Mouse (Mus musculus): Measurements from ENCODE around the gene Tmem160. TPM values are rescaled to one million over a fixed set of nuclear protein-coding genes. Genes with fewer than 3 reads are reported as not detected.
A peak's percentile ranks its signal among the peaks of the same experiment; 100 is the strongest.

Tmem160 gene
- polyA plus RNA-seq, 1 experiment: 131 TPM

DNA sequence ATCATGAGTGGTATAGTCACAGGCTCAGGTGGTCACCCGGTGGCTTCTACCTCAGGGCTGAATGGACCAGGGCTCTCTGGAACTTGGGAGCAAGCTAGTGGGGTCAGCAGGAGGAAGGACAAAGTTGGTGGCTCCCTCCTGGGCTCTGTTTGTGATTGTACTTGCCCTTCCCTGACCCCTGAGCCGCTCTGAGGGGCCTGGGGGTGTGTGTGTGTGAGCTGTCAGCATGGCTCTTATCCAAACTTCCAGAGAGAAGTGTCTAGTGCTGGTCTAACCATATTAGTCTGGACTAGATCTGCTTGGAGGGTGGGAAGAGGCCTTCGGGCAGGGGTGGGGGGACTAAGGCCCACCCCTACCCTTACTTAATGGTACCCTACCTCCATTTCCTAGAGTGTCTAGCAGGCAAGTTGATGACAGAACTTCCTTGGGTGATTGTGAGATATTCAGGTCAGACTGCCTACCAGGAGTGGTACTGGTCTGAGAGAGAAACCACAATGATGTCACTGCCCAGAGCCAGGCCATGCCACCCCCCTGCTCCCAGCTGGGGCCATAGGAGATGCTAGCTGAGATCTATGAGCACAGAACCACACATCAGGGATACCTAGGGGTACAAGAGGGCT, 19.1 kb upstream of the Tmem160 start:
- Histone ChIP-seq H3K4me2 (ENCODE audit: low read depth) (no peak overlapping the region), H3K36me3 (ENCODE audit: control insufficient read depth, insufficient read depth) (peaks cover 17% of the 10 kb centered on the region)

DNA sequence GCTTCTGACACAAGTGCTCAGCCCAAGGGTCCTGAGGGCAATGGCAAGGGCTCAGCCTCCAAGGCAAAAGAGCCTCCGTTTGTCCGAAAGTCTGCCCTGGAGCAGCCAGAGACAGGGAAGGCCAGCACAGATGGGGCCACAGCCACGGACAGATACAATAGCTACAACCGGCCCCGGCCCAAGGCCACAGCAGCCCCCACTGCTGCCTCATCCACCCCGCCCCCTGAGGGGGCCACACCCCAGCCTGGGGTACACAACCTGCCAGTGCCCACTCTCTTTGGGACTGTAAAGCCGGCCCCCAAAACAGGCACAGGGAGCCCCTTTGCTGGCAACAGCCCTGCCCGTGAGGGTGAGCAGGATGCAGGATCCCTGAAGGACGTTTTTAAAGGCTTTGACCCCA, 17.5 kb upstream of the Tmem160 start:
- peaks cover 12% of the 10 kb centered on the region for H3K36me3 ChIP-seq (ENCODE audit: control insufficient read depth, insufficient read depth)
- no peak for TF ChIP-seq POLR2A (IDR thresholded peaks at IDR 0.05; ENCODE audit: insufficient read length, low read depth)
- TF ChIP-seq USF1 (IDR thresholded peaks at IDR 0.05; ENCODE audit: low read depth): no peak
- TF ChIP-seq SRF (IDR thresholded peaks at IDR 0.05; ENCODE audit: control insufficient read depth, insufficient read length, low read depth): no peak

More for the DNA sequence above, 19.1 kb upstream of the Tmem160 start:
- H3ac ChIP-seq (ENCODE audit: control insufficient read depth, insufficient read length): no peak overlapping the region
- TF ChIP-seq POLR2A (IDR thresholded peaks at IDR 0.05; ENCODE audit: insufficient read length, low read depth): no peak
- TF ChIP-seq SRF (IDR thresholded peaks at IDR 0.05; ENCODE audit: control insufficient read depth, insufficient read length, low read depth): no peak
- TF ChIP-seq REST (IDR thresholded peaks at IDR 0.05; ENCODE audit: insufficient read depth, insufficient read length): no peak
- TF ChIP-seq POLR2AphosphoS2 (IDR thresholded peaks at IDR 0.05; ENCODE audit: insufficient read length, low read depth): no peak
- no peak for TF ChIP-seq E2F4 (IDR thresholded peaks at IDR 0.05; ENCODE audit: insufficient read depth)
- TF ChIP-seq MAX (IDR thresholded peaks at IDR 0.05; ENCODE audit: low read depth): no peak
- TF ChIP-seq MYOD1 (IDR thresholded peaks at IDR 0.05; ENCODE audit: control insufficient read depth in 1 of 3, insufficient read length in 2 of 3, low read depth in 2 of 3): no peak
- TF ChIP-seq USF1 (IDR thresholded peaks at IDR 0.05; ENCODE audit: low read depth): no peak
- no peak for TF ChIP-seq CEBPB (IDR thresholded peaks at IDR 0.05; ENCODE audit: insufficient read depth, poor library complexity, severe bottlenecking)
- TF ChIP-seq TCF12 (IDR thresholded peaks at IDR 0.05; ENCODE audit: insufficient read depth, poor library complexity, severe bottlenecking): no peak
- TF ChIP-seq MYOG (IDR thresholded peaks at IDR 0.05; ENCODE audit: control insufficient read depth in 1 of 3, insufficient read depth in 1 of 3, insufficient read length in 2 of 3, low read depth in 2 of 3): no peak
- no peak for TF ChIP-seq TCF3 (IDR thresholded peaks at IDR 0.05; ENCODE audit: insufficient read length, low read depth)
- H3K79me2 ChIP-seq (ENCODE audit: control insufficient read depth, insufficient read depth): no peaks in the 10 kb centered on the region
- H3K27me3 ChIP-seq (ENCODE audit: control insufficient read depth, insufficient read depth, insufficient read length): no peaks in the 10 kb centered on the region
- no peak overlapping the region for H3K4me3 ChIP-seq

GRCm38 (mm10) chr7:16441241-16441640, 11.3 kb upstream of the Tmem160 start:
- Histone ChIP-seq H3K27me3 (ENCODE audit: control insufficient read depth, insufficient read depth, insufficient read length) (no peaks in the 10 kb centered on the region), H3K4me2 (ENCODE audit: low read depth) (no peak overlapping the region), H3K79me2 (ENCODE audit: control insufficient read depth, insufficient read depth) (no peaks in the 10 kb centered on the region), H3K36me3 (ENCODE audit: control insufficient read depth, insufficient read depth) (no peaks in the 10 kb centered on the region), H3ac (ENCODE audit: control insufficient read depth, insufficient read length) (no peak overlapping the region), H3K4me3 (no peak overlapping the region)
- TF ChIP-seq TCF12 (IDR thresholded peaks at IDR 0.05; ENCODE audit: insufficient read depth, poor library complexity, severe bottlenecking) (no peak), POLR2AphosphoS2 (IDR thresholded peaks at IDR 0.05; ENCODE audit: insufficient read length, low read depth) (no peak), POLR2A (IDR thresholded peaks at IDR 0.05; ENCODE audit: insufficient read length, low read depth) (no peak), MYOG (IDR thresholded peaks at IDR 0.05; ENCODE audit: control insufficient read depth in 1 of 3, insufficient read depth in 1 of 3, insufficient read length in 2 of 3, low read depth in 2 of 3) (no peak), E2F4 (IDR thresholded peaks at IDR 0.05; ENCODE audit: insufficient read depth) (no peak), MYOD1 (IDR thresholded peaks at IDR 0.05; ENCODE audit: control insufficient read depth in 1 of 3, insufficient read length in 2 of 3, low read depth in 2 of 3) (no peak), TCF3 (IDR thresholded peaks at IDR 0.05; ENCODE audit: insufficient read length, low read depth) (no peak), MAX (IDR thresholded peaks at IDR 0.05; ENCODE audit: low read depth) (no peak), CEBPB (IDR thresholded peaks at IDR 0.05; ENCODE audit: insufficient read depth, poor library complexity, severe bottlenecking) (no peak)

More for the DNA sequence above, 17.5 kb upstream of the Tmem160 start:
- Histone ChIP-seq H3K4me3 (no peak overlapping the region), H3K27me3 (ENCODE audit: control insufficient read depth, insufficient read depth, insufficient read length) (no peaks in the 10 kb centered on the region), H3ac (ENCODE audit: control insufficient read depth, insufficient read length) (no peak overlapping the region), H3K4me2 (ENCODE audit: low read depth) (no peak overlapping the region), H3K79me2 (ENCODE audit: control insufficient read depth, insufficient read depth) (no peaks in the 10 kb centered on the region)

DNA sequence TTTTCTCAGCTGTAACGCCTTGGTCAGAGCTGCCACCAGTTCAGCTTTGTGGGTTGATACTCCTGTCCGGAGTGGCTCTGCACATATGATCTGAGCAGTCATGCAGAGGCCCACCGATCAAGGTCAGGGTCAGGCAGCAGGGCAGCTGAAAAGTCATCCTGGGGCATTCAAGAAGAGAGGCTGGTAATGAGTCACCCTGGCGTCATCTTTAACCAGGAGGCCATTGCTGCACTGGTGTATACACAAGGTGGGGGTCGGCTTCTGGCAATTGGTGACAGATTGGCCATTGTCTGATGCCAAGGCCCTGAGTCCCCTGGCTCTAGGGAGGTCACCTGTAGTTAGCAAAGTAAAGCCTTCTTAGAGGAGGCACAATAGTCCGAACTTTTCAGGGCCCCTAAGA, 923 bp upstream of the Tmem160 start:
- H3K4me3 ChIP-seq: peak overlapping the region; percentile 43
- TF ChIP-seq POLR2AphosphoS2 (IDR thresholded peaks at IDR 0.05; ENCODE audit: insufficient read length, low read depth) (no peak), MYOG (IDR thresholded peaks at IDR 0.05; ENCODE audit: control insufficient read depth in 1 of 3, insufficient read depth in 1 of 3, insufficient read length in 2 of 3, low read depth in 2 of 3) (no peak), MYOD1 (IDR thresholded peaks at IDR 0.05; ENCODE audit: control insufficient read depth in 1 of 3, insufficient read length in 2 of 3, low read depth in 2 of 3) (no peak), CEBPB (IDR thresholded peaks at IDR 0.05; ENCODE audit: insufficient read depth, poor library complexity, severe bottlenecking) (no peak), POLR2A (IDR thresholded peaks at IDR 0.05; ENCODE audit: insufficient read length, low read depth) (no peak), USF1 (IDR thresholded peaks at IDR 0.05; ENCODE audit: low read depth) (no peak), SRF (IDR thresholded peaks at IDR 0.05; ENCODE audit: control insufficient read depth, insufficient read length, low read depth) (no peak), REST (IDR thresholded peaks at IDR 0.05; ENCODE audit: insufficient read depth, insufficient read length) (no peak), TCF12 (IDR thresholded peaks at IDR 0.05; ENCODE audit: insufficient read depth, poor library complexity, severe bottlenecking) (no peak), TCF3 (IDR thresholded peaks at IDR 0.05; ENCODE audit: insufficient read length, low read depth) (no peak), MAX (IDR thresholded peaks at IDR 0.05; ENCODE audit: low read depth) (no peak), E2F4 (IDR thresholded peaks at IDR 0.05; ENCODE audit: insufficient read depth) (no peak)

More for the DNA sequence above, 923 bp upstream of the Tmem160 start:
- no peaks in the 10 kb centered on the region for H3K36me3 ChIP-seq (ENCODE audit: control insufficient read depth, insufficient read depth)
- H3K4me2 ChIP-seq (ENCODE audit: low read depth): peak overlapping the region; percentile 92
- no peaks in the 10 kb centered on the region for H3K79me2 ChIP-seq (ENCODE audit: control insufficient read depth, insufficient read depth)
- H3K27me3 ChIP-seq (ENCODE audit: control insufficient read depth, insufficient read depth, insufficient read length): no peaks in the 10 kb centered on the region
- H3ac ChIP-seq (ENCODE audit: control insufficient read depth, insufficient read length): no peak overlapping the region
